Mouse (Mus musculus) heart, embryonic 13.5 days (tissue): Measurements from ENCODE around the gene Fkbp5. TPM values are rescaled to one million over a fixed set of nuclear protein-coding genes. Genes with fewer than 3 reads are reported as not detected.

ENCODE experiments used
- ATAC-seq: fragments of 200-750 bp; cut with Nextera tagmentation; 2 replicates; pipeline ENCODE4 v1.8.0; 2017; ENCODE audit warnings: moderate TSS enrichment; ENCODE audit not compliant: insufficient number of reproducible peaks, low FRiP score, low TSS enrichment; ENCODE audit errors: extremely low read depth
- H3K27ac ChIP-seq: fragments of 300-500 bp; sonication (generic); replicated peaks from 2 replicates; pipeline ENCODE4 v1.5.1; 2015; ENCODE audit warnings: moderate library complexity, mild to moderate bottlenecking, inconsistent platforms
- H3K27me3 ChIP-seq: fragments of 300-500 bp; sonication (generic); replicated peaks from 2 replicates; pipeline ENCODE4 v1.6.1; 2015; ENCODE audit warnings: mild to moderate bottlenecking, inconsistent platforms
- H3K36me3 ChIP-seq: fragments of 300-500 bp; sonication (generic); 2 replicates; pipeline ENCODE4 v1.6.1; 2015; ENCODE audit warnings: mild to moderate bottlenecking, inconsistent platforms
- H3K4me1 ChIP-seq: fragments of 300-500 bp; sonication (generic); 2 replicates; pipeline ENCODE4 v1.6.1; 2015; ENCODE audit warnings: inconsistent platforms
- H3K4me2 ChIP-seq: fragments of 300-500 bp; sonication (generic); 2 replicates; pipeline ENCODE4 v1.6.1; 2015; ENCODE audit warnings: inconsistent platforms, mild to moderate bottlenecking, moderate library complexity
- H3K4me3 ChIP-seq: fragments of 300-500 bp; sonication (generic); 2 replicates; pipeline ENCODE4 v1.5.1; 2015; ENCODE audit warnings: moderate library complexity, mild to moderate bottlenecking, inconsistent platforms
- H3K9ac ChIP-seq: fragments of 300-500 bp; sonication (generic); 2 replicates; pipeline ENCODE4 v1.6.1; 2015; ENCODE audit warnings: inconsistent platforms, mild to moderate bottlenecking, moderate library complexity
- H3K9me3 ChIP-seq: fragments of 300-500 bp; sonication (generic); 2 replicates; pipeline ENCODE4 v1.6.1; 2016; ENCODE audit warnings: inconsistent platforms
- WGBS: fragments of 180-500 bp; shearing (Covaris S2); methylation state at CpG from one replicate; pipeline ENCODE4 v1.1.7; 2015; ENCODE audit warnings: mixed read lengths; 5-methylcytosine and 5-hydroxymethylcytosine counted together
- polyA plus RNA-seq: library from polyadenylated mRNA; unstranded; fragments of >200 nt; fragmentation: Nextera tagmentation; extraction: Ambion mirVana; gene quantifications from 2 replicates; pipeline ENCODE4 v1.2.1, GENCODE M21; 2015

The Fkbp5 gene
- polyA plus RNA-seq, 1 experiment from 2014 or later, result 11.8 TPM

GRCm38 (mm10) chr17:28537881-28538280 lies 20.6 kb upstream of the Fkbp5 start:
- no peaks in the 10 kb centered on the region for H3K36me3 ChIP-seq
- H3K4me2 ChIP-seq, result no peak overlapping the region
- H3K27me3 ChIP-seq, result peaks cover 21% of the 10 kb centered on the region
- 40% methylated on average over 12 of the region's 12 CpGs for WGBS
- H3K9me3 ChIP-seq, result peaks cover 27% of the 10 kb centered on the region
- H3K4me1 ChIP-seq, result no peaks in the 10 kb centered on the region
- no peak for ATAC-seq
- no peak overlapping the region for H3K27ac ChIP-seq
- no peak overlapping the region for H3K4me3 ChIP-seq
- no peak overlapping the region for H3K9ac ChIP-seq

DNA sequence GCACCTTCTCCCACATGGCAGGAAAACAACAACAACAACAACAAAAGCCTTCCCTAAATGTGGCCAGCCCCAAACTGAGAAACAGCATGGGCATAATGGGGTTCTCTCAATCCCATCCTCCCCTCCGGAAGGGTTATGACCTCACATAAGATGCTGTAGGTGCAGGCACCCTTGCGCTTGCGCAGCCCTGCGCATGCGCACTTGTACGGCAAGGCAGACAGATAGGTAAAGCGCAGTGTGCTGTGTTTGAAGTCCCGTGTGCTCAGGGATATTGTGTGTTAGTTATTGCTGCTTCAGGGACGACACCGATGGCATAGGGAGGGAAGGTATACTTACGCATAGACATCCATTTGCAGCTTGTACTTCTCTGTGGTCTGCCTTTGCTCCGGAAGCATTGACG lies 16.0 kb upstream of the Fkbp5 start:
- WGBS, result 72% methylated on average over 13 of the region's 13 CpGs
- Histone ChIP-seq H3K4me3 (no peak overlapping the region), H3K27ac (no peak overlapping the region), H3K9me3 (no peaks in the 10 kb centered on the region), H3K27me3 (peaks cover 50% of the 10 kb centered on the region), H3K4me2 (no peak overlapping the region), H3K36me3 (no peaks in the 10 kb centered on the region), H3K9ac (no peak overlapping the region), H3K4me1 (peaks cover 3% of the 10 kb centered on the region; the same call in 1 of the 2 replicates)
- no peak for ATAC-seq

- Histone ChIP-seq H3K4me1 (peaks cover 6% of the 10 kb centered on the region), H3K9ac (no peak overlapping the region), H3K9me3 (no peaks in the 10 kb centered on the region), H3K36me3 (no peaks in the 10 kb centered on the region), H3K4me2 (no peak overlapping the region), H3K27ac (no peak overlapping the region), H3K27me3 (peaks cover 47% of the 10 kb centered on the region), H3K4me3 (no peak overlapping the region)
- WGBS, result 79% methylated on average over 7 of the region's 7 CpGs
- ATAC-seq, result no peak
Observed at GRCm38 (mm10) chr17:28532557-28532956, 15.2 kb upstream of the Fkbp5 start.

GRCm38 (mm10) chr17:28531946-28532345 lies 14.6 kb upstream of the Fkbp5 start:
- ATAC-seq, result no peak
- H3K9me3 ChIP-seq, result no peaks in the 10 kb centered on the region
- H3K27ac ChIP-seq, result no peak overlapping the region
- no peak overlapping the region for H3K9ac ChIP-seq
- H3K4me3 ChIP-seq, result no peak overlapping the region
- peaks cover 11% of the 10 kb centered on the region for H3K4me1 ChIP-seq
- peaks cover 41% of the 10 kb centered on the region for H3K27me3 ChIP-seq
- WGBS, result 16% methylated on average over 18 of the region's 18 CpGs
- 0 out of 2 replicates have a peak overlapping the region, but pooled peaks have one; percentile 25 for H3K4me2 ChIP-seq
- no peaks in the 10 kb centered on the region for H3K36me3 ChIP-seq

DNA sequence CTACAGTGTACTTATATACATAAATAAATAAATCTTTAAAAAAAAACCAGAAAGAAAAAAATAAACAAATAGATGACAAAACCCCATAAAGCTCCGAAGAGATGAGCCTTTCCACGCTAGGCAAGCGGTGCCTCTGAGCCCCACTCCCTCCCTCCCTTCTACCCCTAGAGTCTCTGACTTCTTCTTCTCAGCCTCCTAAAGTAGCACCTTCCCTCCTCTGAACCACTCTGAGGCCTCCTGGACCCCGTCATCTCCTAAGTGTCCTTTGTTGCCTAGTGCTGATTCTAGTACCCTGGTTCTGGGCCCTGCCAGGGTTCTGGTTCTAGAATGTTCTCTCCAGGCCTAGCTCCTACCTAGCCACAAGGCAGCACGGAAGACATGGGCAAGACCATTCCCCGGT lies 13.2 kb upstream of the Fkbp5 start, which contains the start of gene Armc12:
Gene Armc12, plus strand, starts transcription at position 301 of the 400 bp plus-strand sequence.
- ATAC-seq, result no peak
- Histone ChIP-seq H3K36me3 (no peaks in the 10 kb centered on the region), H3K9ac (no peak within 1 kb of the TSS), H3K4me1 (peaks cover 11% of the 10 kb centered on the region), H3K4me2 (no peak within 1 kb of the TSS), H3K27ac (no peak within 1 kb of the TSS), H3K4me3 (no peak within 1 kb of the TSS), H3K27me3 (peaks cover 36% of the 10 kb centered on the region), H3K9me3 (no peaks in the 10 kb centered on the region)
- WGBS, result 75% methylated on average over 6 of the region's 6 CpGs

GRCm38 (mm10) chr17:28529116-28529515 lies 11.8 kb upstream of the Fkbp5 start:
- Histone ChIP-seq H3K4me3 (no peak overlapping the region), H3K4me2 (no peak overlapping the region), H3K4me1 (peaks cover 11% of the 10 kb centered on the region), H3K27ac (no peak overlapping the region), H3K36me3 (no peaks in the 10 kb centered on the region), H3K9ac (no peak overlapping the region), H3K27me3 (peaks cover 39% of the 10 kb centered on the region), H3K9me3 (no peaks in the 10 kb centered on the region)
- WGBS, result 47% methylated on average over 4 of the region's 4 CpGs
- no peak for ATAC-seq

DNA sequence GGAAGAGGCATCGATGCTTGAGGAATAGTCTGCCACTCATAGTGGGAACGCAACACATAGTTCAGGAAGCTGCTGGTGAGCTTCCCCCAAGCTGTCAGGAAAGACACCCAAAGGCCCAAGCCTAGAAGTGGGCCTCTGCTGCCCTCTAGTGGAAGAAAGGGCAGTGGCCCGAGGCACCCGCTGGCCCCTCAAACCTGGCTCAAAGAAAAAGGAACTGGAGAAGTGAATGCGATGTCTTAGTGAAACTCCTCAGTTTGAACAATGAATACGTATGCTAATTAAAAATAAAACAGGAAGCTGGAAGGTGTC lies 10.7 kb upstream of the Fkbp5 start:
- no peaks in the 10 kb centered on the region for H3K36me3 ChIP-seq
- peak overlapping the region; percentile 59 for H3K4me2 ChIP-seq
- ATAC-seq, result no peak
- H3K27ac ChIP-seq, result no peak overlapping the region
- H3K27me3 ChIP-seq, result peaks cover 38% of the 10 kb centered on the region
- 0 out of 2 replicates have a peak overlapping the region, but pooled peaks have one; percentile 5 for H3K9ac ChIP-seq
- WGBS, result 4% methylated on average over 6 of the region's 6 CpGs
- peaks cover 17% of the 10 kb centered on the region for H3K4me1 ChIP-seq
- peak overlapping the region; percentile 29 for H3K4me3 ChIP-seq
- H3K9me3 ChIP-seq, result no peaks in the 10 kb centered on the region

- H3K4me1 ChIP-seq, result peaks cover 18% of the 10 kb centered on the region
- no peak overlapping the region for H3K27ac ChIP-seq
- ATAC-seq, result no peak
- H3K9ac ChIP-seq, result peak overlapping the region; percentile 5; the same call in 1 of the 2 replicates
- peak overlapping the region; percentile 29 for H3K4me3 ChIP-seq
- no peaks in the 10 kb centered on the region for H3K36me3 ChIP-seq
- no peaks in the 10 kb centered on the region for H3K9me3 ChIP-seq
- 32% methylated on average over 12 of the region's 12 CpGs for WGBS
- peaks cover 35% of the 10 kb centered on the region for H3K27me3 ChIP-seq
- peak overlapping the region; percentile 59 for H3K4me2 ChIP-seq
Observed at GRCm38 (mm10) chr17:28527184-28528042, 10.1 kb upstream of the Fkbp5 start.

DNA sequence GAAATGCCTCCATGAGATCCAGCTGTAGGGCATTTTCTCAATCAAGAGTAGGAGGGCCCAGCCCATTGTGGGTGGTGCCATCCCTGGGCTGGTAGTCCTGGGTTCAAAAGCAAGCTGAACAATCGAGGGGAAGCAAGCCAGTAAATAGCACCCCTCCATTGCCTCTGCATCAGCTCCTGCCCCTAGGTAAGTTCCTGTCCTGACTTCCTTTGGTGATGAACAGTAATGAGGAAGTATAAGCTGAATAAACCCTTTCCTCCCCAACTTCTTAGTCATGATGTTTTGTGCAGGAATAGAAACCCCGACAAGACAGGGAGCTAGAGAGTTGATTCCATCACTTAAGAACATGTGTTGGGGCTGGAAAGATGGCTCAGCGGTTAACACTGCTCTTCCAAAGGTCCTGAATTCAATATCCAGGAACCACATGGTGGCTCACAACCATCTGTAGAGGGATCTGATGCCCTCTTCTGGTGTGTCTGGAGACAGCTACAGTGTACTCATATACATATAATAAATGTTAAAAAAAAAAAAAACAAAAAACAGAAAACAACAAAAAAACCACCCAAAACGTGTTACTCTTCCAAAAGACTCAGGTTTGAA lies 7.6 kb upstream of the Fkbp5 start:
- Histone ChIP-seq H3K9ac (no peak overlapping the region), H3K27me3 (peaks cover 40% of the 10 kb centered on the region), H3K4me2 (no peak overlapping the region), H3K9me3 (no peaks in the 10 kb centered on the region), H3K4me1 (peaks cover 20% of the 10 kb centered on the region), H3K27ac (no peak overlapping the region), H3K4me3 (no peak overlapping the region), H3K36me3 (no peaks in the 10 kb centered on the region)
- no peak for ATAC-seq
- 70% methylated on average over 4 of the region's 4 CpGs for WGBS

DNA sequence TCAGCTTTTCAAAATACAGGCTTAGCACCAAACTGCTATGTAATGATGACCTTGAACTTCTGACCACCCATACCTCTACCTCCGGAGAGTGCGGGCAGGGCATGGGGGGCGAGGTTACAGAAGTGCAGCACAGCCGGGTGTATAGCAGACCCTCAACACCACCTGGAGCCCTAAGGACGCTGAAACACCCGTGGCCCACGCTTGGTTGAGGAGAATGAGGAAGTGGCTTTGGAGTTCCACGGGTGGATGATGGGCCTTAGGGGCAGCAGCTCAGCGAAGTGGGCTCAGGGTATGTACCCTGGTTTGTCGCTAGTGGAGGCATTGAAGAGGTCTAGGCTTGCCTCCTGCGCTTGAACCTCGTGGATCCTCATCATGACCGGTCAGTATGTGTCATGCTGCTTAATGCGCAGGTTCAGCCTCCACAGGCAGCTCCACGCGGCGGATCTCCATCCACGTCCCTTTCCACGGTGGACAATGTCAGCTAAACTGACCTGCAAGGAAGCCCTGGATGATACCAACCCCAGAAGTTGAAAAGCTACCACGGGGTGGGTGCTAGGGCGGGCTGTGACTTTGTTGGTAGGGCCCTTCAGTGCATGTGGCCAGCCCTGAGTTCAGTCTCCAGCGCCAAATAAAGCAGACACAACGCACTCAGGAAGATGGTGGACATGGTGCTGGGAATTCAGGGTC lies 6.8 kb upstream of the Fkbp5 start:
- Histone ChIP-seq H3K4me1 (peaks cover 20% of the 10 kb centered on the region), H3K36me3 (no peaks in the 10 kb centered on the region), H3K9ac (no peak overlapping the region), H3K4me3 (0 out of 2 replicates have a peak overlapping the region, but pooled peaks have one; percentile 78), H3K9me3 (no peaks in the 10 kb centered on the region), H3K27me3 (peaks cover 40% of the 10 kb centered on the region), H3K4me2 (peak overlapping the region; percentile 100), H3K27ac (no peak overlapping the region)
- 77% methylated on average over 23 of the region's 23 CpGs for WGBS
- ATAC-seq, result no peak

DNA sequence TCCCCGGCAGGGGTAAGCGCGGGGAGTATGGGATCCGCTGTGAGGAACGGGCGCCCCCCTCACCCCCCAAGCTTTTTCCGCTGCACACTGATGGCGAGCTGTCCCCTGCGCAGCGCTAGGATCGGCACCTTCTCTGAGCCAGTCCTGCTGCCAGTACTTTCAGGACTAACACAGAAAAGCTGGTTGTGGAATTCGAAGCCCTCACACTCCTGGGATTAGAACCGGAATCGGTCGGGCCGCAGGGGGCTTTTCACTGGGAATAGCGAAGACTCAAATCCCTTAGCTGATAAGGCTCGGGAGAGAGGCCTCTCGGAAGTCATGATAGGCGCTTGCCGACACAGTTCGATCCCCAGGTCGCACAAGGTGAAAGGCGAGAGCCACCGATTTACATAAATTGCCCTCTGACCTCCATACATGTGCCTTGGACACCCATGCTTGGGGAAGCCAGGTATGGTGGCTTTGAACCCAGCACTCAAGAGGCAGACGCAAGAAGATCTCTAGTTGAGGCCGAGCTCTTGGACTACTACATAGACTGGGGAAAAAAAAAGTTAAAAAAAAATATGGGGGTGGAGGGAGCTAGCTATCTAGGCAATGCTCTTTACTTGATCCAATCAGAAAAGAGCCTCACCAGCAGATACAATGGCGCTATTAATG lies 6.2 kb upstream of the Fkbp5 start:
- peaks cover 24% of the 10 kb centered on the region for H3K4me1 ChIP-seq
- peaks cover 45% of the 10 kb centered on the region for H3K27me3 ChIP-seq
- peak; percentile 11; the same call in 1 of the 2 replicates for ATAC-seq
- 6% methylated on average over 28 of the region's 28 CpGs for WGBS
- no peaks in the 10 kb centered on the region for H3K9me3 ChIP-seq
- H3K9ac ChIP-seq, result peak overlapping the region; percentile 82
- H3K4me2 ChIP-seq, result peak overlapping the region; percentile 100
- H3K4me3 ChIP-seq, result peak overlapping the region; percentile 78
- H3K27ac ChIP-seq, result peak overlapping the region; percentile 76
- H3K36me3 ChIP-seq, result no peaks in the 10 kb centered on the region
